Mouse (Mus musculus): Measurements from ENCODE around the gene Arvcf.

Gene Arvcf

DNA sequence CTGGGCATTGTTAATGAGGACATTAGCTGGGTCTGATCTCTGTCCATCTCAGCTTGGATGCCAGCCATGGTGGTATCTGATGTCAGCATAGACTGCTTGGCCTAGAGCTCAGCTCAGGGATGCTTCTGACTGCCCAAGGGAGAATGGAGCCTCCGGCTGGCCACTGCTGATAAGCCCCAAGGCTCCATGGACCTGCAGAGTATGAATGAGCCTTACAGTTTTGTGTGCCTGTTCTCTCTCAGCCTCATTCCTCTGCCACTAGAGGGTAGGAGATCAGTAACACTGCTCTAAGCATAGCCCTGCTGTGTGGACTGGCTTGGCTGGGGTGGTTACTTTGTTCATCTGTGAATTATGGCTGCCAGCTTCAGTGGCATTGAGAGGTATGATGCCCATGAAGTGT is 5.1 kb downstream of the Arvcf start:
- DNase-seq (ENCODE audit: low read depth, low spot score) = no peak

DNA sequence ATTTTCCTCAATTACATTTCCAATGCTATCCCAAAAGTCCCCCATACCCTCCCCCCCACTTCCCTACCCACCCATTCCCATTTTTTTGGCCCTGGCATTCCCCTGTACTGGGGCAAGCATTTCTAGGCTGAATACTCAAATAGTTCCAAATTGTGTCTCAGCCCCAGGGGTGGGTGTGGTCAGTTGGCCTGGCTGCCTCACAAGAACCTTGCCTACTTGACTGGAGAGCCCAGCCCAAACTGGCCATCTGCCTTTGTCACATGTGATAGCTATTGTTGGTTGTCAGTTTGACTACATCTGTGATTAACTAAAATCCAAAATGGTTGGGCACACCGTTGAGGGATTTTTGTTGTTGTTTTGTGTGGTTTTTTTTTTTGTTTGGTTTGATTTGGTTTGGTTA is 9.0 kb downstream of the Arvcf start:
- DNase-seq (ENCODE audit: low read depth, low spot score) = no peak

DNA sequence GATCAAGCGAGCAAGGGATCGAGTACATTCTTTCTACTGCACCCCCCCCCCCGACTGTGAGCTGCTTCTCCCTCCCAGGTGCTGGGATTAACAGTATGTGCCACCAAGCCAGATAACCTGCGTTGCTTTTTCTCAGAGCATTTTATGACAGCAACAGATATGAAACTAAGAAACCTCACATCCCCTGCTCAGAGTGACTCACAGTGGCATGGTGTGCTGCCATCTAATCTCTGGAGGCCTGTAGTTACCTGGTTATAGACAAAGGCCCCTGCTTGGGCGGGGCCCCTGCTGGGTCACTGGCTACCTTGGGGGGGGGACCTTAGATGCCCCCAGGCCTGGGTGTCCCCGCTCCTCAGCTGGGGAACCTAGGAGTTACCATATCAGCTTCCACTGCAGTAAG is 10.0 kb downstream of the Arvcf start:
- no peak for DNase-seq (ENCODE audit: low read depth, low spot score)

DNA sequence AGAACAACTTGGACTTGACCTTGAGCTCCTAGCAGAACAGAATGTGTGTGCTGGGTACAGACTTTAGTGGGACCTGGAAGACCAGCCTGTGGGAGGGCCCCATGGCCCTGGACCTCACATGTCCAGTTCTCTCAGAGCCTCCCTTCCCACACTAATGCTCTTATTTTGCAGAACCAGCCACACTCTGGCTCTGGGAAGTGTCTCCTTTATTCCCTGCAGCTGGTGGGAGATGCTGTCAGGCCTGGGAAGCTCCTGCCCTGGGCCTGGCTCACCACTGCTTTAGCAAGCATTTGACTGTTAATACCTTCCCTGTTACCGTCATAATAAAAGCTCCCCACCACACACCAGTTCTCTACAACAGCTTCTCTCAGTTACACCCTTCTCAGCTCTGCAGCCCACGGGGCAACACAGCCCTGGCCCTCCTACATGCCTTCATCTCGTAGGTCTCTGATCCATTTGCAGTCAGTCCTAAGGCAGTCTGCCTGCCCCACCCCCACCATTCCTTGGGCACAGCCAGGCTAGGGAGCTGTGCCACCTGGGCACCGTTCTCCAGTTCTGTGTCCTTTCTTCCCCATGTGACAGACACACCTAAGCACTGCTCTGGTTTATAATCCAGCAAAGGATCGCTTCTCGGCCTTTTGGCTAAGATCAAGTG is 12.3 kb downstream of the Arvcf start:
- DNase-seq (ENCODE audit: low read depth, low spot score) = no peak

DNA sequence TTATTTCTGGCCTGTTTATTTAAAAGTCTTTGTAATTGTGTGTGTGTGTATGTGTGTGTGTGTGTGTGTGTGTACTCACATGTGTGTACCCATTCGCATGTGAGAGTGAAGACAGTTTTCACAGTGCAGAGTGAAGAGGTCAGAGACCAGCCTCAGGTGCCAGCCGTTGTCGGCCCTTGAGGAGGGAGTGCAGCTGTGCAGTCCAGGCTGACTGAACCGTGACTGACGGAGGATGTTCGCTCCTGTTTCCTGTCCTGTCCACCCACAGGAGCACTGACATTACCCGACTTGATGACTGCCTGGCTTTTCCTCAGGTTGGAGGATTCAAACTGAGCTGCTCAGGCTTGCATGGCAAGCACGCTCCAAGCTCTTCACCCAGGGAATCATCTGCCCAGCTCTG is 15.0 kb downstream of the Arvcf start:
- no peak for DNase-seq (ENCODE audit: low read depth, low spot score)

DNA sequence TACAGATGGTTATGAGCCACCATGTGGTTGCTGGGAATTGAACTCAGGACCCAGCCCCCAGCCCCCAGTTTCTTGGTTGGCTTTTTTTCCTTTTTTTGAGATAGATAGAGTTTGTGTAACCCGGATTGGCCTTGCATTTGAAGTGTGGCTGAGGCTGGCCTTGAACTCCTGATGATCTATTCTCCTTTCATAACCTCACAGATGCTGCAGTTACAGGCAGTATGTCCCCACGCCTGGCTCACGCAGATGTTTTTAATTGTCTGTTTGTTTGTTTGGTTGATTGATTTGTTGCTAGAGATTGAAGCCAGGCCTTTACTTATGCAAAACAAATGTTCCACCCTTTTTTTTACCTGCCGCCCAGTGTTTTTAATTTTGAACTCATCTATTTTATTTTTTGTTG is 18.9 kb downstream of the Arvcf start:
- DNase-seq (ENCODE audit: low read depth, low spot score) = no peak

DNA sequence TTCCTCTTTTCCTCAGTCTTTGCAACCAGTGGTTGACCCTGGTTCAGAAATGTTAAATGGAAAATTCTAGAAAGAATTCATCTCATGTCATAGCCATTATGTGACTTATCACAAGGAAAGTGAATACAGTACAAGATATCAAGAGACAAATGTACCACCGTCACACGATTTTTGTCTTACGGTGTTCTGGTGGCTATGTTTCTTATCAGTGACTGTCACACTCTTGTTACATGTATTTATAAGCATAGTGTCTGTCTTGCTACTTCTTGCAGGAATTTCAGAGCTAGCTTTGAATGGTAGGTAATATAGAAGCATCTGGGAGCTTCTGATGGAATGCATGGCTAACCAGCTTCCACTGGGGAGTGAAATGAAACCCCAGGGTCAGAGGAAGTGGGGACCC is 22.2 kb downstream of the Arvcf start:
- DNase-seq (ENCODE audit: low read depth, low spot score) = no peak

DNA sequence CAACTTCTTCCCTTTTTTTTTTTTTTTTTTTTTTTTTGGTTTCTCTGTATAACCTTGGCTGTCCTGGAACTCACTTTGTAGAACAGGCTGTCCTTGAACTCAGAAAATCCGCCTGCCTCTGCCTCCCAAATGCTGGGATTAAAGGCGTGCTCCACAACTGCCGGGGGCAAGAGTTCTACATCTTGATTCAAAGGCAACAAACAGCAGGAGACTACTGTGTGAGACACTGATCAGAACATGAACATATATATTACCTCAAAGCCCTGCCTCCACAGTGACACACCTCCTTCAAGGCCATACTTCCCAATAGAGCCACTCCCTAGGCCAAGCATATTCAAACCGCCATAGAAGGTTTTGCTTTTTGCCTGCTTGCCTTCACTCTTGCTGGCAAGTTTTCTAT is 25.6 kb downstream of the Arvcf start:
- DNase-seq (ENCODE audit: low read depth, low spot score) = no peak

DNA sequence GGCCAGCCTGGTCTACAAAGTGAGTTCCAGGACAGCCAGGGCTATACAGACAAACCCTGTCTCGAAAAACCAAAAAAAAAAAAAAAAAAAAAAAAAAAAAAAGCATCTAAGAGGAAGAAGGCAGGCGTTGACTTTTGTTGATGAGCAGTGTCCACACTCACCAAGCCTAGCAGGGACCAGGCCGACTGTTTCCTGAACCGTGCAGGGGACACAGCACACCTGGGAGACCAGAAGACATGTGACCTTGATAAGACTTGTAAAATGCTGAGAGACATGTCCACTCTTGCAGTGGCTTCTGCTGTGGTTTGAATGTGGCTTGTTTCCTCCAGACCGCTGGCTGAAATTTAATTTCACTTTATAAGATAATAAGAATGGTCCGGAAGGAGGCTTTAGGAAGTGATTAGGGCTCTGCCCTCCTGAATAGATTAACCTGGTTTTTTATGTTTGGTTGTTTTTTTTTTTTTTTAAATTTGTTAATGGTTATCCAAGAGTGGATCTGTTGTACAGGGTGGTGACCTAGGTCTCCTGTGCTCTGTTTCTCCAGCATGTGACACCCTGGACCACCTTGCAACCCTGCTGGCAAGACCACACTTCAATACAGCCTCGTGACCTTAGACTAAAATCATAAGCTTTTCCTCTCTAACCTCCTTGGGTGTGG is 28.4 kb downstream of the Arvcf start:
- no peak for DNase-seq (ENCODE audit: low read depth, low spot score)

DNA sequence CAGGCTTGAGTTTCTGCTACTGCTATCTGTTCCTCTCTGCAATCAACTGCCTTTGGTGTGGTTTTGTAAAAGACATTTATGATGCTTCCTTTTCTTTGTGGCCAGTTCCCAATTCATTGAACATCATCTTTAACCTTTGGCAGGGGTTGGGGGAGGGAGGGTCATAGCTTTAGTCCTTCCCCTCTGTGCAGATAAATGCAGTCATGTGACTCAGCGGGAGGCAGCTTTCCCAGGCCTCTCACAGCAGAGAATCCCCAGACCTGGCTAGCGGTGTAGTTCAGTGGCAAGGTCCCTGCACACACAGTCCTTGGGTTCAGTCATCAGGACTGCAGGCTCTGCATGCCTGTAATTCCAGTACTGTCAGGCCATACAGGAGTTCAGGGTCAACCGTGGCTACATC is 29.2 kb downstream of the Arvcf start:
- no peak for DNase-seq (ENCODE audit: low read depth, low spot score)

DNA sequence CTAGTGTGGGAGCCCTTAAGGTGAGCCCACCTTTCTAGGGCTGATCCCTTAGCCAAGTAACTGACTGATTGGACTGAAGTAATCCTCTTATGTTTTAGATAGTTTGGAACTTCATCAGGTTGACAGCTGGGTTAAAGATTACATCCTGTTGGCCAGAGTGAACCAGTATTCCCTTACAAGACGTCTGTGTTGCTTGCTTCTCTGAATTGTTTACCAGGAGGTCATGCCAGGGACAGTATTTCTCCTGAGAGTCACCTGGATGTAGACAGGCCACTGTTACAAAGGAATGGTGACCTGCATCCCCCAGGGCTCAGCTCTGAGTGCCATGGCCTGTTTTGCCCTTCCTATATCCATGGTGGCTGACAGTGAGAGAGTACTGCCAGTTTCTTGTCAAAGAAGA is 30.5 kb downstream of the Arvcf start:
- DNase-seq (ENCODE audit: low read depth, low spot score) = no peak

DNA sequence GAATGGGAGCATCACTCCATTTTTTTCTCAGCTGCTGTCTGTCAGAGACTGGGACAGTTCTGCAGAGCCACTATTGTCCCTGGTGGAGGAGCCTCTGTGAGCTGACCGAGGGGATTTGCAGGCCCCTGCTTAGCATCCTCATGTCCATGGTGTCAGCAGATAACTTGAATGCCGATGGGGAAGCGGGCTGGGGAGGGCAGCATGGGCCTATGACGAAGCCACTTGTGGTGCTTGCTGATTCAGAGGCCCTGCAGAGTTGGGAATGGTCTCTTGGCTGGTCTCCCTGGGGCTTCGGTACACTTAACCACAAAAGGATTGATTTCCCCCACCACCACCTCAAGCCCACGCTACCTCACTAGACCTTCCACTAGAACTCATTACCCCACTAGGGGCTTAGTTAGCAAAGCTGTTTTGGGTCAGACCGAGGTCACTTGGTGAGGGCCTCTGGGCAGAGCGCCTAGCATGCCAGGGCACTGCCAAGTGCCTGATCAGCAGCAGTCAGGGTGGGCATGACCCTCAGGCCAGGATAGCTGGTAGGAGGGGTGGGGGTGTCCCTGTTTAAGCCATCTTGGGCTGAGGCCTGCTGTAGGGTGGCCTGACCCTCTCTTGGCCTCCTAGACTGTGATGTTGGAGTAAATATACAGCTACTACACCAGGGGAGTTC is 31.5 kb downstream of the Arvcf start:
- no peak for DNase-seq (ENCODE audit: low read depth, low spot score)

DNA sequence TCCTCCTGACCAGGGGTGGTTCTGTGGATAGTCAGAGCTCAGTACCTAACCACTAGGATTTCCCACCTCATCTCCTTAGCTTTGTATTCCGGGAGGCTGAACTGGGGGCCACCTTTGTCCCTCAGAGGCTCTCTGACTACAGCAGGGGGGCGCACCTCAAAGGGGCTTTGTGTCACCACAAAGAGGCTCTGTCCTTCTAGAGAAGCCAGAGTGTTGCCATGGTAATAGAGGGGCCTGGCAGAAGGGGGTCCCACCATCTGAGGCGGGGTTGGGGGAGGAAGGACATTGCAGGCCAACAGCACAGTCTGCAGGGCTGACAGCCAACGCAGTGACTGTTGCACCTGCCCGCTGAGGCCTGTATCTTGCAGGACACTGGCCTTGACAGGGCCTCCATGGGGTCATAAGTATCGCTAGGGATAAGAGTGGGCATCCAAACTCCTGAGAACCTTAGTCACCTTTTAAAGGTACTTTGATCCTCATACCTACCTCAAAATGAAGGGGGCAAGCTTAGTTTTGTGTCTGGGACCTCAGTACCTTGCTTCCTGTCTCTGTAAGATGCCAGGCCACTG is 32.6 kb downstream of the Arvcf start:
- DNase-seq (ENCODE audit: low read depth, low spot score) = no peak

DNA sequence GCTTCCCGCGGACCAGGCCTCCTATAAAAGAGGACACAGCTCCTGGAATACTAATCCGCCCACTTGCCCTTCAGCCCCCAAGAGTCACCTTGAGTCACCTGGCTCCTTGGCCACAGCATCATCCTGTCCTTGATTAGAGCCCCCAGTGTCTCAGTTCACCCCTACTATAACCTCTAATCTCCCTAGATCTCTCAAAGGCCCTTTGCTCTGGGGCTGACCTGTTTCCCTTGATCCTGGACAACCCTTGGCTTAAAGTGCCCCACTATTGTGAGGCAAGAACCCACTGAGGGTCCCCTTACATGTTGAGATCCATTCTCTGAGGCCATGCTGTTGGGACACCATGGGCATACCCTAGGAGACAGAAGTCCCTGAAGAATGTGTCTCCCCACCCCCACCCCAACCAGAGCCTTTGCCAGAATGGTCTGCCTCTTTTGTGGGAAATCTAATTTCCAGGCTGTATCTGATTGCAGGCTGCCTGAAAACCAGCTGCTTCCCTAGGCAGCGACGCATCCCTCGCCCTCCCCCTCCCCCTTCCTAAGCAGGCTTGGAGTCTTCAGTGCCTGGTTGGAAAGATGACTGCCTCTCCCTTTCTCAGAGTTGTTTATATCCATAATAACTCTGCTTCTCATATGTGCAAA is 33.8 kb downstream of the Arvcf start:
- no peak for DNase-seq (ENCODE audit: low read depth, low spot score)

DNA sequence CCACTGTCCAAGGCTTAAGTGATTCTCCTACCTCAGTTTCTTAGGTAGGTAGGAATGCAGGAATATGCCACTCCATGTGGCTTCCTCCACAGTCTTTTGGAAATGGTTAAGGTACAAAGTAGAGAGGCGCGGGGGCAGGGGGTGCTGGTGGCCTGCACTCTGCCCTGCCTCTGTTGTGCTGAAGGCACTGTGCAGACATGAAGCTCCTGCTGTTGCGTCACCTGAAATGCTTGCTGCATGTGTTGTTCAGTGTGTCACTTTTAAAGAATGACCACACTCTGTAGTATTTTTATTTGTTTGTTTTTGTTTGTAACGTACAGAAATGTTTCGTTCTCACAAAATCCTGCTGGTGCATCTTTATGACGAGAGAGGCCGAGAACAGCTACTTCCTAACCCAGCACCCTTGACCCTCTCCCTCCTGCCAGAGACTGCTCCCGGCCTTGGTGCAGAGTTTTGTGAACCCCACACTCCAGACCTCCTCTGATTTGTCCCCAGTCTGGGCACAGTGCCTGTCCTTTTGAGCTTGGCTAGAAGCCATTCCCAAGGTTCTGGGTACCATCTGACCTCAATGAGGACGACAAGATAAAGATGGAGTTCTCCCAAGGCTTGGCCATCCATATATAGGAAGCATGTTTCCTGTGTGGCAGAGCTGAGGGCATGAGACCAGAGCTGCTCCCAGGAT is 35.2 kb downstream of the Arvcf start:
- no peak for DNase-seq (ENCODE audit: low read depth, low spot score)

DNA sequence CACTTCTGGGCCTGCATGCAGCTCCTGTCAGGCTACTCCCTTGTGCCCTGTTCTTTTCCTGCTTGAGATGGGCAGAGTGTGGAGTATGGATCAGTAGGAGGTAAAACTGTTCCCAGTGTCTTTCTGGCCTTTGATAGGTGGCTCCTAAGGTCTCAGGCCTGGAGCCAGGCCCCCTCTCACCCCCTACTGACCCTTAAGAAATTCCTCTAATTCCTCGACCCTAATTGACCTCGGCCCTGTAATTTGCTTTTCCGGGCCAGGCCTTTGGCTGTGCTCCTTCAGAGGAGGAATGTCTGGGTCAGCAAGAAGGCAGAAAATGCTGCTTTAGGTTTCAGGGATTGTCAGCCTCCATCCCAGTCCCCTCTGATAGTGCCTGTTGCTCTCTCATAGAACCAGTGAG is 35.8 kb downstream of the Arvcf start:
- DNase-seq (ENCODE audit: low read depth, low spot score) = no peak

DNA sequence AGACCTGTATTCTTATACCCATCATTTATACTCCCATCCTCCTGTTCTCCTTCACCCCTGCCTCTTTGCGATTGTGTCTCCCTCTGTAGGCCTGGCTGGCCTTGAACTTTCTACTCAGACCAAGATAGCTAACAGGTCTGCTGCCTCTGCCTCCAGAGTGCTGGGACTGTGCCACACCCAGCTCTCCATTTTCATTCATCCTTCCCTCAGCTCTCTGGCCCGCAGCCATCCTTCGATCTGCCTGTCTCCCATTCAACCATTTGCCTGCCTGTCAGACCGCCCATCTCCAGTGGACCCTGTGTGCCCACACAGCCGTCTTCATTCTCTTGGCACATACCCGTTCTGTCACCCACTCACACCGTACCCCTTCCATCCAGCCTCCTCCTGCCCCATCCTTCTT is 36.2 kb downstream of the Arvcf start:
- DNase-seq (ENCODE audit: low read depth, low spot score) = no peak

DNA sequence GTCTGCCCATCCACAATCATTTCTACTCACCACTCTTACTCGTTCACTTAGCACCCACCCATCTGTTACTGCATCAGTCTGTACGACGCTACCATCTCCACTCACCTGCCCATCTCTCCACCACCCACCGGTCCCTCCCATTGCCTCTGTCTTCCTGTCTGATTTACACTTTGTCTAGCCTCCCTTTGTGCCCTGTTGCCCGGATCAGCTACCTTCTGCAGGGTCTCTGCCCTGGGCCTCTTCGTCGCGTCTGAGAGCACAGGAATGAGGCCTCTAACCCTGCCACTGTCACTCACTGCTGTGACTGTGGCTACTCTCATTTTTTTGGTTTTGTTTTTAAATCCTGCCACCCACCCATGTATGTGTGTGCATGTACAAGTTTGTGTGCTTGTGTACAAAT is 36.7 kb downstream of the Arvcf start:
- DNase-seq (ENCODE audit: low read depth, low spot score) = no peak

DNA sequence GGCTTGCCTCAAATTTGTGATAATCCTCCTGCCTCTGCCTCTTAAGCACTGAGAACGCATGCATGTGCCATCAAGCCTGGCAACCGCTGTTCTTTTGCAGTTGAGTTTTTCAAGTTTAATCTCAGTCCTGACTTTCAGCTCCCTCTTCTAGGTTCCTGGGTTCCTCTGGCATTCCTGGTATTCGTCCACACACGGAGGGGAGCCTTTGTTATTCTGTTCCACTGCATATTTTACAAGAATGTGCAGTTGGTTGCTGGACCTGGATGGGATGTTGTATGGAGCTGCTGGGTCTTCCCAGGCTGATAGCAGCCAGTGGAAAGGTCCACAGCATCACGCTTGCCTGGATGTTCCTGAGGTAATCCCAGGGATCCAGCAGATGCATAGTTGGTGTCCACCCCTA is 37.4 kb downstream of the Arvcf start:
- DNase-seq (ENCODE audit: low read depth, low spot score) = no peak

DNA sequence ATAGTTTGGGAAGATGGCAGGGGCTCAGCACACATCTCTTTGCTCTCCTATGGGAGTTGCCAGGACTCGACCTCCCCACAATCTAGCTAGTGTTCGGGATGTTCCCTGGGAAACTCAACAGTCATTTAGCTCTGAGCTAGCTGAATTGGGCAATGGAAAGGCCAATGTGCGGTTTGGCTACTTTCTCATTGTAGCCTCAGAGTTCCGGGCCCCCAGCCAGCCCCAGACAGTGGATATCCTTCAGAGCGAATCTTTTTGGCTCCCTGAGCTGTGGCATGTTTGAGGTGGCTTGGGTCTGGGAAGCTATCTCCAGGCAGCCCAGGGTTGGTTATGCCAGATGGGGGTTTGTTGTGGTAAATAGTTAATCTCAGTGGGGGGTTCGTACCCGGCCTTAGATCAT is 38.5 kb downstream of the Arvcf start:
- no peak for DNase-seq (ENCODE audit: low read depth, low spot score)

DNA sequence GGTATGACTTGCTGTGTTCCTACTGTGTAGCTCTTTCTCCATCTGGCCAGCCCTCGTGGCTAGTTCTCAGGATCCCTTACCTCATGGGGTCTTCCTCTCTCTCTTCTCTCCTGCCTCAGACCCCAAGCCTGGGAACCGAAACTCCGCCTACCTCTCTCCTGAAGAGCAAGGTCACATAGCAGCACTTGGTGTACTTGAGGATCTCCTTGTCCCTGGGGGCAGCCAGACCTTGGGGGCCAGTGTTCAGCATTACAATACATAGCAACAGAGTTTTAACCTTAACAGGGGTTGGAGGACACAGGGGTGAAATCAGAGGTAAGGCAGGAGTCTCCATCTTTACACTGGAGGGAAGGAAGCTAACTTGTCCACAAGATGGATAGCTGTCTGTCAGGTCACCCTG is 39.0 kb downstream of the Arvcf start:
- no peak for DNase-seq (ENCODE audit: low read depth, low spot score)
